Mouse (Mus musculus): Measurements from ENCODE around the gene Dguok. TPM values are rescaled to one million over a fixed set of nuclear protein-coding genes. Genes with fewer than 3 reads are reported as not detected.

Gene Dguok
- polyA plus RNA-seq, 1 experiment from 2014 or later: 63.6 TPM

- WGBS: 95% methylated on average over 9 of the region's 9 CpGs
- H3K36me3 ChIP-seq (replicated peaks): peaks cover 59% of the 10 kb centered on the region
- no peaks in the 10 kb centered on the region for H3K9me3 ChIP-seq
Observed at GRCm38 (mm10) chr6:83496009-83496752, 10.6 kb downstream of the Dguok start.

GRCm38 (mm10) chr6:83490622-83491021 is 16.1 kb downstream of the Dguok start:
- H3K4me3 ChIP-seq: no peak overlapping the region
- H3K4me1 ChIP-seq: no peaks in the 10 kb centered on the region
- no peaks in the 10 kb centered on the region for H3K9me3 ChIP-seq
- DNase-seq (ENCODE audit: extremely low spot score, low spot score): no peak
- no peak overlapping the region for H3K27ac ChIP-seq
- H3K36me3 ChIP-seq (replicated peaks): peaks cover 72% of the 10 kb centered on the region
- WGBS: 89% methylated on average over 4 of the region's 4 CpGs
- H3K27me3 ChIP-seq (ENCODE audit: poor library complexity, severe bottlenecking): no peaks in the 10 kb centered on the region

More at GRCm38 (mm10) chr6:83496009-83496752, 10.6 kb downstream of the Dguok start:
- H3K27me3 ChIP-seq (ENCODE audit: poor library complexity, severe bottlenecking): no peaks in the 10 kb centered on the region
- no peak overlapping the region for H3K4me3 ChIP-seq
- no peaks in the 10 kb centered on the region for H3K4me1 ChIP-seq
- H3K27ac ChIP-seq: no peak overlapping the region
- DNase-seq (ENCODE audit: extremely low spot score, low spot score): no peak

GRCm38 (mm10) chr6:83488200-83488599 is 18.6 kb downstream of the Dguok start:
- DNase-seq (ENCODE audit: extremely low spot score, low spot score): no peak
- H3K4me3 ChIP-seq: no peak overlapping the region
- H3K36me3 ChIP-seq (replicated peaks): peaks cover 77% of the 10 kb centered on the region
- no peaks in the 10 kb centered on the region for H3K27me3 ChIP-seq (ENCODE audit: poor library complexity, severe bottlenecking)
- no peak overlapping the region for H3K27ac ChIP-seq
- H3K9me3 ChIP-seq: no peaks in the 10 kb centered on the region
- 90% methylated on average over 5 of the region's 5 CpGs for WGBS
- H3K4me1 ChIP-seq: no peaks in the 10 kb centered on the region

GRCm38 (mm10) chr6:83487298-83487697 is 19.5 kb downstream of the Dguok start:
- Histone ChIP-seq H3K27ac (no peak overlapping the region), H3K27me3 (ENCODE audit: poor library complexity, severe bottlenecking) (no peaks in the 10 kb centered on the region), H3K36me3 (replicated peaks) (peaks cover 83% of the 10 kb centered on the region), H3K4me3 (no peak overlapping the region), H3K4me1 (no peaks in the 10 kb centered on the region), H3K9me3 (no peaks in the 10 kb centered on the region)
- WGBS: 92% methylated on average over 4 of the region's 4 CpGs
- no peak for DNase-seq (ENCODE audit: extremely low spot score, low spot score)

- WGBS: 77% methylated on average over 4 of the region's 4 CpGs
- no peaks in the 10 kb centered on the region for H3K9me3 ChIP-seq
- H3K4me1 ChIP-seq: no peaks in the 10 kb centered on the region
- no peaks in the 10 kb centered on the region for H3K27me3 ChIP-seq (ENCODE audit: poor library complexity, severe bottlenecking)
- DNase-seq (ENCODE audit: extremely low spot score, low spot score): no peak
- peaks cover 97% of the 10 kb centered on the region for H3K36me3 ChIP-seq (replicated peaks)
- no peak overlapping the region for H3K4me3 ChIP-seq
- no peak overlapping the region for H3K27ac ChIP-seq
Observed at GRCm38 (mm10) chr6:83485854-83486253, 20.9 kb downstream of the Dguok start.

- H3K27me3 ChIP-seq (ENCODE audit: poor library complexity, severe bottlenecking): no peaks in the 10 kb centered on the region
- H3K36me3 ChIP-seq (replicated peaks): peaks cover 96% of the 10 kb centered on the region
- no peak for DNase-seq (ENCODE audit: extremely low spot score, low spot score)
- H3K4me3 ChIP-seq: no peak overlapping the region
- H3K4me1 ChIP-seq: no peaks in the 10 kb centered on the region
- WGBS: 95% methylated on average over 7 of the region's 7 CpGs
- no peaks in the 10 kb centered on the region for H3K9me3 ChIP-seq
- H3K27ac ChIP-seq: no peak overlapping the region
Observed at GRCm38 (mm10) chr6:83483776-83484175, 23.0 kb downstream of the Dguok start.

GRCm38 (mm10) chr6:83482418-83483085 is 24.2 kb downstream of the Dguok start:
- Histone ChIP-seq H3K36me3 (replicated peaks) (peaks cover 87% of the 10 kb centered on the region), H3K27ac (no peak overlapping the region), H3K9me3 (no peaks in the 10 kb centered on the region), H3K4me1 (no peaks in the 10 kb centered on the region), H3K27me3 (ENCODE audit: poor library complexity, severe bottlenecking) (no peaks in the 10 kb centered on the region), H3K4me3 (no peak overlapping the region)
- no peak for DNase-seq (ENCODE audit: extremely low spot score, low spot score)
- 88% methylated on average over 10 of the region's 10 CpGs for WGBS

GRCm38 (mm10) chr6:83480019-83480655 is 26.6 kb downstream of the Dguok start:
- no peaks in the 10 kb centered on the region for H3K4me1 ChIP-seq
- no peak overlapping the region for H3K4me3 ChIP-seq
- WGBS: 93% methylated on average over 6 of the region's 6 CpGs
- no peaks in the 10 kb centered on the region for H3K9me3 ChIP-seq
- H3K27me3 ChIP-seq (ENCODE audit: poor library complexity, severe bottlenecking): no peaks in the 10 kb centered on the region
- no peak for DNase-seq (ENCODE audit: extremely low spot score, low spot score)
- H3K27ac ChIP-seq: no peak overlapping the region
- H3K36me3 ChIP-seq (replicated peaks): peaks cover 72% of the 10 kb centered on the region

- Histone ChIP-seq H3K4me1 (no peaks in the 10 kb centered on the region), H3K27me3 (ENCODE audit: poor library complexity, severe bottlenecking) (no peaks in the 10 kb centered on the region), H3K27ac (no peak overlapping the region), H3K4me3 (no peak overlapping the region), H3K36me3 (replicated peaks) (peaks cover 63% of the 10 kb centered on the region), H3K9me3 (no peaks in the 10 kb centered on the region)
- 89% methylated on average over 2 of the region's 2 CpGs for whole genome bisulfite sequencing
- no peak for DNase-seq (ENCODE audit: extremely low spot score, low spot score)
Observed at GRCm38 (mm10) chr6:83479193-83479592, 27.6 kb downstream of the Dguok start.

- 94% methylated on average over 7 of the region's 7 CpGs for WGBS
Observed at GRCm38 (mm10) chr6:83478628-83479027, 28.1 kb downstream of the Dguok start.

GRCm38 (mm10) chr6:83478217-83478616 is 28.6 kb downstream of the Dguok start:
- peaks cover 55% of the 10 kb centered on the region for H3K36me3 ChIP-seq (replicated peaks)
- H3K27ac ChIP-seq: no peak overlapping the region
- H3K4me3 ChIP-seq: no peak overlapping the region
- H3K27me3 ChIP-seq (ENCODE audit: poor library complexity, severe bottlenecking): no peaks in the 10 kb centered on the region
- no peaks in the 10 kb centered on the region for H3K9me3 ChIP-seq
- no peak for DNase-seq (ENCODE audit: extremely low spot score, low spot score)
- H3K4me1 ChIP-seq: no peaks in the 10 kb centered on the region
- WGBS: 74% methylated on average over 4 of the region's 4 CpGs

More at GRCm38 (mm10) chr6:83478628-83479027, 28.1 kb downstream of the Dguok start:
- Histone ChIP-seq H3K36me3 (replicated peaks) (peaks cover 57% of the 10 kb centered on the region), H3K27ac (no peak overlapping the region), H3K4me3 (no peak overlapping the region), H3K9me3 (no peaks in the 10 kb centered on the region), H3K27me3 (ENCODE audit: poor library complexity, severe bottlenecking) (no peaks in the 10 kb centered on the region), H3K4me1 (no peaks in the 10 kb centered on the region)
- no peak for DNase-seq (ENCODE audit: extremely low spot score, low spot score)

GRCm38 (mm10) chr6:83475431-83475830 is 31.3 kb downstream of the Dguok start:
- no peaks in the 10 kb centered on the region for H3K9me3 ChIP-seq
- H3K4me3 ChIP-seq: no peak overlapping the region
- no peak overlapping the region for H3K27ac ChIP-seq
- H3K4me1 ChIP-seq: no peaks in the 10 kb centered on the region
- H3K27me3 ChIP-seq (ENCODE audit: poor library complexity, severe bottlenecking): no peaks in the 10 kb centered on the region
- no peak for DNase-seq (ENCODE audit: extremely low spot score, low spot score)
- H3K36me3 ChIP-seq (replicated peaks): peaks cover 27% of the 10 kb centered on the region
- WGBS: 78% methylated on average over 7 of the region's 7 CpGs

GRCm38 (mm10) chr6:83473240-83473639 is 33.5 kb downstream of the Dguok start:
- 88% methylated on average over 9 of the region's 9 CpGs for WGBS
- no peak for DNase-seq (ENCODE audit: extremely low spot score, low spot score)
- Histone ChIP-seq H3K36me3 (replicated peaks) (peaks cover 9% of the 10 kb centered on the region; the same call in 1 of the 2 replicates), H3K4me1 (peaks cover 8% of the 10 kb centered on the region), H3K4me3 (no peak overlapping the region), H3K9me3 (no peaks in the 10 kb centered on the region), H3K27ac (no peak overlapping the region), H3K27me3 (ENCODE audit: poor library complexity, severe bottlenecking) (no peaks in the 10 kb centered on the region)

Measured in forebrain, embryonic 10.5 days (tissue).